Mouse (Mus musculus) bone marrow macrophage, adult 2 months (primary cell): Measurements from ENCODE around the gene Slc35e3. TPM values are rescaled to one million over a fixed set of nuclear protein-coding genes. Genes with fewer than 3 reads are reported as not detected.

Experiments used
- H3K27ac ChIP-seq: 2 replicates; pipeline ENCODE4 v1.5.1; 2012; ENCODE audit warnings: low read depth, low read length; ENCODE audit not compliant: insufficient read depth
- H3K4me1 ChIP-seq: 2 replicates; pipeline ENCODE4 v1.6.1; 2012; ENCODE audit warnings: low read length; ENCODE audit not compliant: control insufficient read depth, insufficient read depth
- H3K4me3 ChIP-seq: 2 replicates; pipeline ENCODE4 v1.5.1; 2012; ENCODE audit warnings: mild to moderate bottlenecking, low read length, moderate library complexity; ENCODE audit not compliant: insufficient read depth
- CTCF ChIP-seq: IDR thresholded peaks from 2 replicates; pipeline ENCODE4 v1.5.1; 2012; ENCODE audit warnings: low read depth, mild to moderate bottlenecking, low read length, moderate library complexity
- POLR2A ChIP-seq: IDR thresholded peaks from 2 replicates; pipeline ENCODE4 v1.6.1; 2012; ENCODE audit warnings: mild to moderate bottlenecking, low read depth, low read length, borderline replicate concordance
- polyA plus RNA-seq: library from polyadenylated mRNA; stranded (reverse); fragments of >200 nt; gene quantifications from 2 replicates; pipeline ENCODE4 v1.2.4, GENCODE M21; 2012; ENCODE audit not compliant: missing spikeins, insufficient read depth, insufficient read length

Slc35e3 gene
- polyA plus RNA-seq, 1 experiment, result 5.4 TPM

GRCm38 (mm10) chr10:117692173-117692572, 54.0 kb downstream of the Slc35e3 start:
- no peak for TF ChIP-seq POLR2A

DNA sequence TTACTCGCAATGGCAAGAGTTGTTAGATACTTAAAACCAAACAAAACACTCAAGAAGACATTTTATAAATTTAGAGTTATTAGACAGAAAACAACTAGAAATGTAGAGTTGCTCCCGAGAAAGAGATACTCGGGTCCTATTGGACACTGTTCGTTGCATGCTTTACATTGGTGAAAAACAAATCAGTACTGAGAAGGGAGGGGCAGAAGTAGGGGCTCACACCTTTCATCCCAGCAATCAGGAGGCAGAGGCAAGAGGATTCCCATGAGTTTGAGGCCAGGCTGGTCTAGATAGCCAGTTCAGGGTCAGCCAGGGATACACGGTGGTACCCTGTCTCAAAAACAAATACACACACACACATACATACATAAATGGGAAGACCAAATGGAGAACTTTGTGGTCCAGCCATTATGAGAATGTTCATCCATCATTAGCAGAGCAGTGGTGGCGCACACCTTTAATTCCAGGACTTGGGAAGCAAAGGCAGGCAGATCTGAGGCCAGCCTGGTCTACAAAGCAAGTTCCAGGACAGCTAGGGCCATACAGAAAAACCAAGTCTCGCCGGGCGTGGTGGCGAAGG, 54.7 kb downstream of the Slc35e3 start:
- no peak overlapping the region for H3K4me3 ChIP-seq
- TF ChIP-seq POLR2A (no peak), CTCF (no peak)
- no peaks in the 10 kb centered on the region for H3K4me1 ChIP-seq
- H3K27ac ChIP-seq, result no peak overlapping the region

More at GRCm38 (mm10) chr10:117692173-117692572, 54.0 kb downstream of the Slc35e3 start:
- no peaks in the 10 kb centered on the region for H3K4me1 ChIP-seq
- H3K27ac ChIP-seq, result no peak overlapping the region
- no peak overlapping the region for H3K4me3 ChIP-seq

DNA sequence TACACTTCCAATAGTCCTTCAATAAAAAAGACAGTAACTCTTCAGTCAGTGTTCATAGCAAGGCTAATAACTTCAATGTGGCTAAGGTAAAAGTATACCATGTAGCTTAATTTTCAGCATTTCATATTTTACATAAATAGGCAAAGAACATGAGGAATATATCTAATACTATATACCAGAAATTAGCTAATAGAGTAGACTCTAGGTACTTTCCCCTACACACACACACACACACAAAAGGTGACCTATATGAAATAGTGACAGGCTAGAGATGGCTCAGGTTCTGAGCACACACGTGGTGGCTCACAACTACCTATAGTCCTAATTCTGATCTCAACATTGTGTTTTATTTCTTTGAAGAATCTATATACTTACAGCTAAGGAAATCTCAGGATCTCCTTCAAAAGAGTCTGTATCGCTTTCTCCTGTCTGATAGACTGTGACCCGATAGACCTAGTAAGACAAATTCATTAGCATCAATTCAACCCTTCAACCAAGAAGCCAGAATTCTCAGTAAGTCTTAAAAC, 55.3 kb downstream of the Slc35e3 start:
- no peak overlapping the region for H3K4me3 ChIP-seq
- TF ChIP-seq POLR2A (no peak), CTCF (no peak)
- H3K4me1 ChIP-seq, result no peaks in the 10 kb centered on the region
- H3K27ac ChIP-seq, result no peak overlapping the region

DNA sequence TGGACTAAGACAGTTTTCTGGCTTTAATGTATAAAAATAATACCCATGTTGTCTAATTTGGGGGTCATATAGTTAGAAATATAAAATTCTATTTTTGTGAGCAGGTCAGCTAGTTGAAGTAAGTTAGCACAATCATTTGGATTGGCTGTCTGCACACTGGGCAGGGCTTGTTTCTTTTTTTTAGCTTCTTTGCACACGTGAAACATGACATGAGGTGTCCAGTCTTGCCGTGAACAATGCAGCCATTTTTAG, 56.1 kb downstream of the Slc35e3 start:
- Histone ChIP-seq H3K4me3 (no peak overlapping the region), H3K4me1 (peaks cover 7% of the 10 kb centered on the region), H3K27ac (no peak overlapping the region)
- TF ChIP-seq POLR2A (no peak), CTCF (no peak)

GRCm38 (mm10) chr10:117689297-117690100, 56.7 kb downstream of the Slc35e3 start:
- Histone ChIP-seq H3K4me1 (peaks cover 10% of the 10 kb centered on the region), H3K27ac (no peak overlapping the region)
- TF ChIP-seq CTCF (no peak), POLR2A (no peak)

DNA sequence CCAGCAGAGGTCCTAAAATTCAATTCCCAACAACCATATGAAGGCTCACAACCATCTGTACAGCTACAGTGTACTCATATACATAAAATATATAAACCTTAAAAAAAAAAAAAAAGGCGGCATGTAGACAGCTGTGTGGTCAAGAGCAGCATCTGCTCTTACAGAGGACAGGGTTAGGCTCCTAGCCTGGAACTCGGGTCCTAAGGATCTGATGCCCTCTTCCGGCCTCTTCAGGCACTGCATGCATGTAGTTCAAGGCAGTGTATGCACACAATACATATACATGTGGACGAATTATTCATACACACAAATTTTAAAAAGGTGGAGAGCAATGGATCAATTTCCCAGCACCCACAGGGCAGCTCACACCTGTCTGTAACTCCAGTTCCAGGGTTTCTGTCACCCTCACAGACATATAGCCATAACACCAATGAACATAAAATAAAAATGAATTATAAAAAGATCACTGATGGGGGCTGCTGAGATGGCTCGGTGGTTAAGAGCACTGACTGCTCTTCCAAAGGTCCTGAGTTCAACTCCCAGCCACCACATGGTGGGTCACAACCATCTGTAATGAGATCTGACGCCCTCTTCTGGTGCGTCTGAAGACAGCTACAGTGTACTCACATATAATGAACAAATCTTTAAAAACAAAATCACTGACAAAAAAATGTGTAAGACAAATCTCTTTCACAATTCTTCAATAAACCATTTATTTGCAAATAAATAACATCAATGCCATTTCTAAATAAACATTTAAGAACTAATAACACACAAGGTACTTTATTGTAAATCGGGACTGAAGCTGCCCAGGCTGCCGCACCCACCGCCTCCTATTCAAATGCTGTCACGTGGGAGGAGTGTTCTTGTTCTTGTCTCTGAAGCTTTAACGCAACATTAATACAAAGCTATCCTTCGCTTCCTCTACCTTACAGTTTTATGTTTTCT, 57.7 kb downstream of the Slc35e3 start:
- no peak overlapping the region for H3K4me3 ChIP-seq
- TF ChIP-seq CTCF (0 out of 2 replicates have a peak, but pooled peaks have one; percentile 7), POLR2A (no peak)
- H3K27ac ChIP-seq, result no peak overlapping the region
- peaks cover 14% of the 10 kb centered on the region for H3K4me1 ChIP-seq

More at GRCm38 (mm10) chr10:117689297-117690100, 56.7 kb downstream of the Slc35e3 start:
- no peak overlapping the region for H3K4me3 ChIP-seq

DNA sequence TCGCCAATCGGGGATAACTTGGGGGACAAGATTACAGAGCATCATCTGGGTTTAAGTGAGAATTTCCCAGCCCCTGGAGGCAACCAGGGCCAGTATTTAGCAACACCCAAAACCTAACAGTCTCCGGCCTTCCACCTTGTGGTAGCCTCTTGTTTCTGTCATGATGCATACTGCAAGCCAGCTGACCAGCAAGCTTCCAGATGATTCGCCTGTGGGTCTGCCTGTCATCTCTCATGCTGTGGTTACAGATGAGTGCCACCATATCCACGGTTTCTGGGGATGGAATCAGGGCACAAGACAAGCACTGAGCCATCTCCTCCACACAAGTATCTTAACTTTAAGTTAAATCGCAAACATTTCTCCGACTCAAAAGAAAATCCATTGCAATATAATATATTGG, 58.6 kb downstream of the Slc35e3 start:
- no peak overlapping the region for H3K4me3 ChIP-seq
- TF ChIP-seq CTCF (no peak), POLR2A (no peak)
- no peak overlapping the region for H3K27ac ChIP-seq
- H3K4me1 ChIP-seq, result peaks cover 14% of the 10 kb centered on the region

DNA sequence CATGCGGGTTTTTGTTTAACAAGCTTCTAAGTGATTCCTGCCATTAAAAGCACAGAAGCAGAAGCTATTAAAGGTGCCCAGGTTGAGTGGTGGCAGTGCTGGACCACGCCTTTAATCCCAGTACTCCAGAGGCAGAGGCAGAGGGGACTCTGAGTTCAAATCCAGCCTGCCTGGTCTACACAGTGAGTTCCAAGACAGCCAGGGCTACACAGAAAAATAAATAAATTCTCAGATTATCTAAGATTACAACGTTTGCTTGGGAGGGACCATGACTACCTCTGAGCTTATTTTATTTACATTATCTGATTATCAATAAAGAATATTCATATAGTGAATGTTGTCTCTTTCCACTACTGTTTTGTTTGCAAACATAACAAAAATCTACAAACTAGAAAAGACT, 59.1 kb downstream of the Slc35e3 start:
- Histone ChIP-seq H3K27ac (no peak overlapping the region), H3K4me1 (peaks cover 14% of the 10 kb centered on the region), H3K4me3 (no peak overlapping the region)
- no peak for TF ChIP-seq CTCF
- no peak for TF ChIP-seq POLR2A

DNA sequence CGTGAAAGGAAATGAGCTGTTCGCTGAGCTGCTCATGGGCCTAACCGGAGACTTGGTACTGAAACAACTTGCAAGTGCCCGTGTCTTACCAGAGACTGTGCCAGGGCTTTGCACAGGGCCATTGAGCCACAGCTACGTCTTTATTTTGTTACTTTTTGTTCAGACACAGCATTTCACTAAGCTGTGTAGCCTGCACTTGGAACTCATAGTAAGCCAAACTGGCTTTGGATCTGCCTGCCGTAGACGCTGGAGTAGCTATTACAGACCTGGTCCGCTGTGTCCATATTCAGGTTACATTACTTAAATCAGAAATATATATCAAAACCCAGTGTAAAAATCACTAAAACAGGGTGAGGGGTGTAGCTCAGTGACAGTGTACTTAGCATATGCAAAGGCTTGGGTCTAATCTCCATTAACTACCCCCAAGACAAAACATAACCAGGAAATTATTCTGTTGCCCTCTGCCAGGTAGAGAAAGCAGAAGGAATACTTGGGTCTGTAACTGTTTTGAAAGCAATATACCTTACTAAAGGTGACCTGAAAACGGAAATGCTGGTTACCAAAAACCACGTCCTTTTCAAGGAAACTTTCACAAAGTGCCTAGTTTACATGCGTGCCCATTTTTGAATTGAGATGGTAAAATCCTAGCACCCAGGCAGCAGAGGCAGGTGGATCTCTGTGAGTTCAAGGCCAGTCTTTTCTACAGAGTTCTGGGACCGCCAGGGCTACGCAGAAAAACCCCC, 60.1 kb downstream of the Slc35e3 start:
- Histone ChIP-seq H3K4me1 (peaks cover 14% of the 10 kb centered on the region), H3K4me3 (no peak overlapping the region), H3K27ac (no peak overlapping the region)
- no peak for TF ChIP-seq POLR2A
- TF ChIP-seq CTCF, result no peak
